Mouse (Mus musculus): ENCODE measurements at regions not wholly inside any gene's neighbourhood (a gene's known extent, or its start where the extent isn't known, plus 50 kb on each side); places are given as distances from the start of the nearest gene placed in this dataset.
A peak's percentile ranks its signal among the peaks of the same experiment; 100 is the strongest.

GRCm38 (mm10) chr12:110031326-110031725, 247.5 kb upstream of the Dio3 start:
- no peak for TF ChIP-seq EP300 (IDR thresholded peaks at IDR 0.05; ENCODE audit: insufficient read depth, low read depth, low read length)
- TF ChIP-seq POLR2A (IDR thresholded peaks at IDR 0.05; ENCODE audit: insufficient read depth, low read depth, low read length), result no peak
- peak; percentile 54 for TF ChIP-seq CTCF (IDR thresholded peaks at IDR 0.05)
